Mouse (Mus musculus) stomach, postnatal 0 days (tissue): ENCODE data around the gene Pomt1. TPM values are rescaled to one million over a fixed set of nuclear protein-coding genes. Genes with fewer than 3 reads are reported as not detected.

ENCODE experiments used
- ATAC-seq: fragments of 200-750 bp; cut with Nextera tagmentation; 2 replicates; pipeline ENCODE4 v1.8.0; 2017; ENCODE audit not compliant: low FRiP score, low TSS enrichment
- DNase-seq: peaks from one replicate; pipeline ENCODE4 v3.0.0-alpha.2; 2016; ENCODE audit warnings: low spot score
- H3K27ac ChIP-seq: fragments of 300-500 bp; sonication (generic); replicated peaks from 2 replicates; pipeline ENCODE4 v1.5.1; 2014; ENCODE audit warnings: mild to moderate bottlenecking, control low read depth
- H3K27me3 ChIP-seq: fragments of 300-500 bp; sonication (generic); 2 replicates; pipeline ENCODE4 v1.6.1; 2014; ENCODE audit warnings: low read length; ENCODE audit not compliant: control insufficient read depth, insufficient read depth
- H3K36me3 ChIP-seq: fragments of 300-500 bp; sonication (generic); 2 replicates; pipeline ENCODE4 v1.6.1; 2014; ENCODE audit warnings: low read length, mixed read lengths; ENCODE audit not compliant: control insufficient read depth, insufficient read depth
- H3K4me1 ChIP-seq: fragments of 300-500 bp; sonication (generic); replicated peaks from 2 replicates; pipeline ENCODE4 v1.6.1; 2014; ENCODE audit warnings: antibody characterized with exemption; ENCODE audit not compliant: control insufficient read depth, insufficient read depth
- H3K4me2 ChIP-seq: fragments of 300-500 bp; sonication (generic); replicated peaks from 2 replicates; pipeline ENCODE4 v1.6.1; 2014; ENCODE audit warnings: low read depth, mild to moderate bottlenecking, control low read depth, moderate library complexity
- H3K4me3 ChIP-seq: fragments of 300-500 bp; sonication (generic); 2 replicates; pipeline ENCODE4 v1.5.1; 2014; ENCODE audit warnings: low read depth, low read length, control low read depth
- H3K9ac ChIP-seq: fragments of 300-500 bp; sonication (generic); 2 replicates; pipeline ENCODE4 v1.6.1; 2014; ENCODE audit warnings: mild to moderate bottlenecking, low read length, control low read depth, mixed read lengths
- H3K9me3 ChIP-seq: fragments of 300-500 bp; sonication (generic); 2 replicates; pipeline ENCODE4 v1.6.1; 2016; ENCODE audit warnings: low read length; ENCODE audit not compliant: control insufficient read depth
- CTCF ChIP-seq: IDR thresholded peaks from 2 replicates; pipeline ENCODE4 v1.5.1; 2016; ENCODE audit warnings: antibody characterized with exemption, low read depth, mild to moderate bottlenecking, moderate library complexity
- EP300 ChIP-seq: optimal IDR thresholded peaks from 2 replicates; pipeline ENCODE3; 2016; ENCODE audit warnings: antibody characterized with exemption
- WGBS: fragments of 180-500 bp; shearing (Covaris S2); extraction: QIAGEN DNeasy Blood & Tissue Kit; methylation state at CpG from one replicate; pipeline ENCODE4 v1.1.7; 2014; 5-methylcytosine and 5-hydroxymethylcytosine counted together
- polyA plus RNA-seq: library from polyadenylated mRNA; unstranded; fragments of >200 nt; fragmentation: Nextera tagmentation; extraction: Ambion mirVana; gene quantifications from 2 replicates; pipeline ENCODE4 v1.2.1, GENCODE M21; 2015

Gene Pomt1
- polyA plus RNA-seq, 1 experiment from 2014 or later = 6.2 TPM

DNA sequence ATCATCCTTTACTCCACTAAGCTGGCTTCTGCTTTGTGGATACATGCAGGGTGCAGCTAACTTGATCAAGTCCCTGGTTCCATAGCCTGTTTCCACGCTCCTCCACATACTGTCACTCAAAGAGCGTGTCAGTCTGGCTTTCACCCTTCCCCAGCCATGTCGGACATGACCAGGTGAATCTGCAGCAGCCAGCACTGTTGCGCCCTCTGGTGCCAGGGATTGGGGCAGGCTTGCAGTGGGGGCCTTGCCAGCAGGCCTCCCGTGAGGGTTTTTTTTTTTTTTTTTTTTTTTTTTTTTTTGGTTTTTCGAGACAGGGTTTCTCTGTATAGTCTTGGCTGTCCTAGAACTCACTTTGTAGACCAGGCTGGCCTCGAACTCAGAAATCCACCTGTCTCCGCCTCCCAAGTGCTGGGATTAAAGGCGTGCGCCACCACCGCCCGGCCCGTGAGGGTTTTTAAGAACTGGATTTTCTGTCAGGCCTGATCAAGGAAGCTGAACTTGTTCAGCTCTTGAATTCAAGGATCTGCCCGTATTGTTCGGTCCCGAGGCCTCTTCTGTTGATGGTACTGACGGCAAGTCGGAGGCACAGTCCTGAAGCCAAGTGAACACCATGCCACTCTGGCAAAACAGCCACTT is 44.4 kb upstream of the Pomt1 start:
- 78% methylated on average over 16 of the region's 18 CpGs for WGBS

DNA sequence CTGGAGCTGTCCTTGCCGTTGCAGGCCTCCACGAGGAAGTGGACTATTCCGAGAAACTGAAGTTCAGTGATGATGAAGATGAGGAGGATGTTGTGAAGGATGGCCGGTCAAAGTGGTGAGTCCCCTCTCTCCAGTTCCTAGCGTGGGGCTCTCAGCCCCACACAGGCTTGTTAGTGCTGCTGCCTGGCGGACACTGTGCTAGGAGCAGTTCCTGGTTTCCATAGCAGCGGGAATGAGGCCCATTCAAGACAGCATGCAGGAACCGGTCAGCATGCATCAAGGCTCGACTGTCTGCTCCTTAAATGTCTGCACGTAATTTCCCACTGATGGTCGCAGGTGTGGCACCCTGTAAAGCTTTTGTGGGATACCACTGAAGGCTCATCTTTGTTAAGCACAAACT is 37.4 kb upstream of the Pomt1 start:
- DNase-seq = no peak
- Histone ChIP-seq H3K4me2 (no peak overlapping the region), H3K9ac (no peak overlapping the region), H3K4me1 (no peaks in the 10 kb centered on the region), H3K36me3 (peaks cover 47% of the 10 kb centered on the region), H3K27ac (no peak overlapping the region), H3K27me3 (no peaks in the 10 kb centered on the region), H3K4me3 (no peak overlapping the region), H3K9me3 (no peaks in the 10 kb centered on the region)
- peak; percentile 3; the same call in 1 of the 2 replicates for TF ChIP-seq CTCF
- TF ChIP-seq EP300 = no peak
- ATAC-seq = no peak
- WGBS = 78% methylated on average over 11 of the region's 11 CpGs

More for the DNA sequence above, 44.4 kb upstream of the Pomt1 start:
- ATAC-seq = peak; percentile 43; the same call in 1 of the 2 replicates
- Histone ChIP-seq H3K4me2 (no peak overlapping the region), H3K4me1 (no peaks in the 10 kb centered on the region), H3K27ac (no peak overlapping the region), H3K4me3 (no peak overlapping the region), H3K27me3 (no peaks in the 10 kb centered on the region), H3K9ac (no peak overlapping the region), H3K36me3 (peaks cover 56% of the 10 kb centered on the region), H3K9me3 (no peaks in the 10 kb centered on the region)
- peak; percentile 80 for DNase-seq
- no peak for TF ChIP-seq EP300
- TF ChIP-seq CTCF = peak; percentile 80

DNA sequence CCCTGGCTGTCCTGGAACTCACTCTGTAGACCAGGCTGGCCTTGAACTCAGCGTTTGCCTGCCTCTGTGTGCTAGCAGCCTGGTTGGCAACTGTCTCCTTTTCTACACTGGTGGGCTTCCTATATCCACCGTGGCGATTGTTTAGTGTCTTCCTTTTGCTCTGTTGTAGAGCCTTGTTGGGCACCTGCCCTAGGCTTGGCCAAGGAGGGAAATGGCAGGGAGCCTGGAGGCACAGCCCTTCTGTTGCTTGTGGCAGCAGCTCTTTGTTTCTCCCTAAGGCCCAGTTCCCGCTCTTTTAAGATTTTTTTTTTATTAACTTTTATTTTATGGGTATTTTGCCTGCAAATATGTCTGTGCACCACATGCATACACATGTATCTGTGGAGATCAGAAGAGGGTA is 36.4 kb upstream of the Pomt1 start:
- peaks cover 45% of the 10 kb centered on the region for H3K36me3 ChIP-seq
- 92% methylated on average over 4 of the region's 4 CpGs for WGBS

DNA sequence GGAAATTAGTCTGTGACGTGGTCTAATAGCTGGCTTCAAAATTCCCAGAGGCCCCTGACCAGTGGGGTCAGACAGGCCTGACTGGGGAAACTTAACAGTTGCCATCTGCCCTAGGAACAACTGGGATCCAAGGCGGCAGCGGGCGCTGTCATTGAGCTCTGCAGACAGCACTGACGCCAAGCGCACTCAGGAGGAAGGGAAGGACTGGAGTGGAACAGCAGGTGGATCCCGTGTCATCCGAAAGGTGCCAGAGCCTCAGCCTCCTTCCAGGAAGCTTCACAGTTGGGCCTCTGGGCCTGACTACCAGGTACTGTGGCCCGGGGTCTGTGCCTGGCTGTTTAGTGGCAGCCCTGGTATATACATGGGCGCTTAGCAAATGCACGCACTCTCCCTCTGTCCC is 35.7 kb upstream of the Pomt1 start:
- no peaks in the 10 kb centered on the region for H3K27me3 ChIP-seq
- H3K27ac ChIP-seq = no peak overlapping the region
- H3K36me3 ChIP-seq = peaks cover 44% of the 10 kb centered on the region
- H3K4me2 ChIP-seq = no peak overlapping the region
- no peak for ATAC-seq
- H3K4me1 ChIP-seq = no peaks in the 10 kb centered on the region
- H3K9me3 ChIP-seq = no peaks in the 10 kb centered on the region
- H3K9ac ChIP-seq = no peak overlapping the region
- 91% methylated on average over 11 of the region's 11 CpGs for WGBS
- TF ChIP-seq EP300 (no peak), CTCF (no peak)
- no peak overlapping the region for H3K4me3 ChIP-seq
- no peak for DNase-seq

More for the DNA sequence above, 36.4 kb upstream of the Pomt1 start:
- no peaks in the 10 kb centered on the region for H3K4me1 ChIP-seq
- no peak overlapping the region for H3K4me2 ChIP-seq
- no peak overlapping the region for H3K4me3 ChIP-seq
- no peak overlapping the region for H3K27ac ChIP-seq
- no peak for ATAC-seq
- H3K9ac ChIP-seq = no peak overlapping the region
- H3K9me3 ChIP-seq = no peaks in the 10 kb centered on the region
- no peak for TF ChIP-seq EP300
- TF ChIP-seq CTCF = no peak
- no peaks in the 10 kb centered on the region for H3K27me3 ChIP-seq
- DNase-seq = no peak

DNA sequence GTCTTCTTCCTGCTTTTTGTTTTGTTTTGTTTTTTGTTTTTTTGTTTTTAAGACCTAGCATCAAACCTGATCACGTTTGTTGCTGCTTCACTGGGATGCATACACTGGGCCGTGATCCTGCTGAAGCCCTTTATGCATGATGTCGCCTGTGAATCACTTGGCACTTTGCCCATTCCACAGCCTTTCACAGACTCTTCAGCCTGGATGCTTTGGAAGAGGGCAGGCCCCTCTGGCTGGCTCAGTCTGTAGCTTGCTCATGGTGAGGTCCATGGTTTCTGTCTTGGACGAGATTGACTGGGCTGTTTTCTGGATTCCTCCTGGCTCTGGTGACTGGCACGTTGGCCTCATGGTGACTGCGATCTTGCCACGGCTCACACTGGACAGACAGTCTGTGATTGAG is 34.9 kb upstream of the Pomt1 start:
- ATAC-seq = no peak
- DNase-seq = no peak
- Histone ChIP-seq H3K4me2 (no peak overlapping the region), H3K4me3 (no peak overlapping the region), H3K4me1 (no peaks in the 10 kb centered on the region), H3K27me3 (no peaks in the 10 kb centered on the region), H3K9me3 (no peaks in the 10 kb centered on the region), H3K36me3 (peaks cover 47% of the 10 kb centered on the region), H3K9ac (no peak overlapping the region), H3K27ac (no peak overlapping the region)
- no peak for TF ChIP-seq CTCF
- TF ChIP-seq EP300 = no peak
- 51% methylated on average over 7 of the region's 7 CpGs for WGBS

DNA sequence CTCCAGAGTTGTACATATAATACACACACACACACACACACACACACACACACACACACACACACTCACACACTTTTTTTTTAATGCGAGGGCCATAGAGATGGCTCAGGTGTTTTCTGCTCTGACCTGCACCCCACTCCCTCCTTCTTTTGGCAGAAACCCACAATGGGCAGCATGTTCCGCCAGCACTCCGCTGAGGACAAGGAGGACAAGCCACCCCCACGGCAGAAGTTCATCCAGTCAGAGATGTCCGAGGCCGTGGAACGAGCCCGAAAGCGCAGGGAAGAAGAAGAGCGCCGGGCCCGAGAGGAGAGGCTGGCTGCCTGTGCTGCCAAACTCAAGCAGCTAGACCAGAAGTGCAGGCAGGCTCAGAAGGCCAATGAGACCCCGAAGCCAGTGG is 32.5 kb upstream of the Pomt1 start:
- TF ChIP-seq CTCF = no peak
- TF ChIP-seq EP300 = no peak
- no peaks in the 10 kb centered on the region for H3K27me3 ChIP-seq
- H3K9me3 ChIP-seq = no peaks in the 10 kb centered on the region
- H3K4me3 ChIP-seq = no peak overlapping the region
- 97% methylated on average over 13 of the region's 13 CpGs for WGBS
- H3K27ac ChIP-seq = no peak overlapping the region
- DNase-seq = no peak
- ATAC-seq = no peak
- H3K4me1 ChIP-seq = no peaks in the 10 kb centered on the region
- no peak overlapping the region for H3K9ac ChIP-seq
- H3K4me2 ChIP-seq = no peak overlapping the region
- H3K36me3 ChIP-seq = peaks cover 56% of the 10 kb centered on the region
